Mouse (Mus musculus): Measurements from ENCODE around the gene Zbtb16. TPM values are rescaled to one million over a fixed set of nuclear protein-coding genes. Genes with fewer than 3 reads are reported as not detected.

Gene Zbtb16
- total and polyA plus RNA-seq, 2 experiments, result 7.2 to 24.2 TPM

DNA sequence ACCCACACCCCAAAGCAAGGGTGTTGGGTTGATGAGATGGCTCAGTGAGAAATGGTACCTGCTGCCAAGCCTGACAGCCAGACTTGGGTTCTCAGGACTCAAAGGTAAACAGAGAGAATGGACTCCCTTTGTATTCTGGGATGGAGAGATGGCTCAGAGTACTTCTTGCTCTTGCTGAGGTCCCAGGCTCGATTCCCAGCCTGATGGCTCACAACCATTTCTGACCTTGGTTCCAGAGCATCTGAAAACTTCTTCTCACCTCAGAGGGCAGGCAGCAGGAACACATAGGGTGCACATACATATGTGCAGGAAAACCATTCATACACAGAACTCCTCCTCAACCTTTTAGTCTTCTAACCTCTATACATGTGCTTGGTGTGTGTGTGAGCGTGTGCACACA lies 185.2 kb downstream of the Zbtb16 start:
- WGBS, result 78% methylated on average over 2 of the region's 2 CpGs
- H3K4me1 ChIP-seq (ENCODE audit: control insufficient read depth, insufficient read depth, low read length), result peaks cover 9% of the 10 kb centered on the region; the same call in 1 of the 2 replicates
- H3K79me2 ChIP-seq (ENCODE audit: control insufficient read depth, insufficient read depth, low read length), result no peaks in the 10 kb centered on the region
- peaks cover 2% of the 10 kb centered on the region; the same call in 1 of the 2 replicates for H3K36me3 ChIP-seq (ENCODE audit: control insufficient read depth, insufficient read depth, low read length)
- H3K27ac ChIP-seq (replicated peaks; ENCODE audit: insufficient read depth, low read depth, low read length), result no peak overlapping the region
- H3K27me3 ChIP-seq (ENCODE audit: control insufficient read depth, insufficient read depth, low read length), result no peaks in the 10 kb centered on the region
- DNase-seq (ENCODE audit: extremely low read depth, low read depth, low spot score), result no peak
- TF ChIP-seq POLR2A (IDR thresholded peaks at IDR 0.05; ENCODE audit: extremely low read depth, insufficient read depth, low read length) (no peak), CTCF (IDR thresholded peaks at IDR 0.05; ENCODE audit: low read depth, low read length) (no peak)
- H3K4me3 ChIP-seq (ENCODE audit: insufficient read depth, low read depth, low read length), result no peak overlapping the region
- H3K9ac ChIP-seq (ENCODE audit: low read depth, low read length), result no peak overlapping the region

DNA sequence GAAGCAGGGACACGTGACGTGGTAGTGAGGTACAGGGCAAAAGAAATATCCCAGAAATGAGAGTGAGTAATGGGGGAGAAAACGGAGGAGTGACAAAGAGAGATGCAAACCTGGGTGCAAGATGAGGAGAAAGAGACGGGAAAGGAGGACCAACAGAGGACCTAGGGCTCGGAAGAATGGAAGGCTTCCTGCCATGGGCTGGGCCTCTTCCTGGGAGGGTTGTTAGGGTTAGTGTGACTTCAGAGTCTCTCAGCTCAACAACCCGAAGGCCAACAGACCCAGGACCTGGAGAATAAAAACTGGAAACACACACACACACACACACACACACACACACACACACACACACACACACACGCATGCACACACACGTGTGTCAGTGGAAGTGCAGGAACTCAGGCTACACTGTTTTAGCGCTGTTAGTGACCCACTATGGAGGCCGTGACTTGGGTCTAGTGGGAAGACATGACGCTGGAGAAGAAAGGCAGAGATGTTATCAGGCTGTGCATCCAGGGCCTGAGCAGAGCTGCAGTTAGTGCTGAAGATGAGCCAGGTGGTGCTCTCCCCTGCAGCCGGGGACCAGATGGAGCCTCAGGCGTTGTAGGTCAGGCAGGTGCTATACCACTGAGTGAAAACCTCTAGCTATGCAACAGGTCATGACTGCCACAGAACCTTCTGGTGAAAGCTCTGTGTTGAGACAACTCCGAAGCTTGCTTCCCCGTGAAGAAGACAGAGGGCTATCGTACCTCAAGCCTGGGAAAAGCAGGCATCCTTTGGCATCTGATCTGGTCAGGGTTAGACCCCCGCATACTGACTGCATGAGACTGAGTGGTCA lies 186.0 kb downstream of the Zbtb16 start:
- H3K79me2 ChIP-seq (ENCODE audit: control insufficient read depth, insufficient read depth, low read length), result no peaks in the 10 kb centered on the region
- no peak for DNase-seq (ENCODE audit: extremely low read depth, low read depth, low spot score)
- H3K4me3 ChIP-seq (ENCODE audit: insufficient read depth, low read depth, low read length), result no peak overlapping the region
- 76% methylated on average over 17 of the region's 17 CpGs for WGBS
- no peak overlapping the region for H3K9ac ChIP-seq (ENCODE audit: low read depth, low read length)
- H3K27me3 ChIP-seq (ENCODE audit: control insufficient read depth, insufficient read depth, low read length), result no peaks in the 10 kb centered on the region
- no peak overlapping the region; the same call in 1 of the 2 replicates for H3K27ac ChIP-seq (replicated peaks; ENCODE audit: insufficient read depth, low read depth, low read length)
- H3K4me1 ChIP-seq (ENCODE audit: control insufficient read depth, insufficient read depth, low read length), result peaks cover 9% of the 10 kb centered on the region; the same call in 1 of the 2 replicates
- TF ChIP-seq POLR2A (IDR thresholded peaks at IDR 0.05; ENCODE audit: extremely low read depth, insufficient read depth, low read length) (no peak), CTCF (IDR thresholded peaks at IDR 0.05; ENCODE audit: low read depth, low read length) (no peak)
- 0 out of 2 replicates have a peak, but pooled peaks cover 2% of the 10 kb centered on the region for H3K36me3 ChIP-seq (ENCODE audit: control insufficient read depth, insufficient read depth, low read length)

DNA sequence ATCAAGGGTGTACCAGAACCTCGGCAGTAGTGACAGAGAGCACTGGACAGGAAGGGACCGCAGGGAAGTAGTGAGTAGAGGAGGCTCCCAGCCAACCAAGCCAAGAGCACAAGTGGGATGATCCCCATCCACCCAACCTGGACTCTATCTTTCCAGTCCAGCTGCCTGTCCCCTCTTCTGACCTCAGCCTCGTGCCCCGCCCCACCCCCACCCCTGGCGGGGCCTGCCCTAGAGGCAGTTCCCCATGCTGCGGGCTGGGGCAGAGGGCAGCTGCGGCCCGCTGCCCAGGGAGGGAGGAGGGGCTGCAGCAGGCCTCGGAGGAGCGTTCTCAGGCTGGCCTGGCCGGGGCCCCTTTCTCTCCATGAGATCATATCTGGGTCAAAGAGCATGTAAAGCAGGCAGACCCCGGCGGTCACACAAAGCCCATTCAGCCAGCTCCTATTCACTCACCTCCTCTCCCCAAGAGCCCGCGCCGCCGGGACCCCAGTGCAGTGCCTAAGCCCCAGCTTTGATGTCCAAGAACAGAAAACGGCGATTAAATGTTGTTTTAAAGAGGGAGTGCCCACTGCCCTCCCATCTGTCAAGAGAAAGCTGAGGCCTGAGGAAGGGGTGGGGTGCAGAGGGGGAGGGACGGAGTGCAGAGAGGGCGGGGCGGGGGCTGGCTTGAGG lies 186.8 kb downstream of the Zbtb16 start:
- DNase-seq (ENCODE audit: extremely low read depth, low read depth, low spot score), result peak; percentile 91
- WGBS, result 10% methylated on average over 22 of the region's 22 CpGs
- peak overlapping the region; percentile 71 for H3K9ac ChIP-seq (ENCODE audit: low read depth, low read length)
- H3K36me3 ChIP-seq (ENCODE audit: control insufficient read depth, insufficient read depth, low read length), result no peaks in the 10 kb centered on the region
- H3K27me3 ChIP-seq (ENCODE audit: control insufficient read depth, insufficient read depth, low read length), result no peaks in the 10 kb centered on the region
- H3K4me3 ChIP-seq (ENCODE audit: insufficient read depth, low read depth, low read length), result peak overlapping the region; percentile 30; the same call in 1 of the 2 replicates
- no peaks in the 10 kb centered on the region for H3K79me2 ChIP-seq (ENCODE audit: control insufficient read depth, insufficient read depth, low read length)
- TF ChIP-seq POLR2A (IDR thresholded peaks at IDR 0.05; ENCODE audit: extremely low read depth, insufficient read depth, low read length), result no peak
- 0 out of 2 replicates have a peak, but pooled peaks have one; percentile 0 for TF ChIP-seq CTCF (IDR thresholded peaks at IDR 0.05; ENCODE audit: low read depth, low read length)
- peaks cover 9% of the 10 kb centered on the region; the same call in 1 of the 2 replicates for H3K4me1 ChIP-seq (ENCODE audit: control insufficient read depth, insufficient read depth, low read length)
- peak overlapping the region; percentile 63 for H3K27ac ChIP-seq (replicated peaks; ENCODE audit: insufficient read depth, low read depth, low read length)

DNA sequence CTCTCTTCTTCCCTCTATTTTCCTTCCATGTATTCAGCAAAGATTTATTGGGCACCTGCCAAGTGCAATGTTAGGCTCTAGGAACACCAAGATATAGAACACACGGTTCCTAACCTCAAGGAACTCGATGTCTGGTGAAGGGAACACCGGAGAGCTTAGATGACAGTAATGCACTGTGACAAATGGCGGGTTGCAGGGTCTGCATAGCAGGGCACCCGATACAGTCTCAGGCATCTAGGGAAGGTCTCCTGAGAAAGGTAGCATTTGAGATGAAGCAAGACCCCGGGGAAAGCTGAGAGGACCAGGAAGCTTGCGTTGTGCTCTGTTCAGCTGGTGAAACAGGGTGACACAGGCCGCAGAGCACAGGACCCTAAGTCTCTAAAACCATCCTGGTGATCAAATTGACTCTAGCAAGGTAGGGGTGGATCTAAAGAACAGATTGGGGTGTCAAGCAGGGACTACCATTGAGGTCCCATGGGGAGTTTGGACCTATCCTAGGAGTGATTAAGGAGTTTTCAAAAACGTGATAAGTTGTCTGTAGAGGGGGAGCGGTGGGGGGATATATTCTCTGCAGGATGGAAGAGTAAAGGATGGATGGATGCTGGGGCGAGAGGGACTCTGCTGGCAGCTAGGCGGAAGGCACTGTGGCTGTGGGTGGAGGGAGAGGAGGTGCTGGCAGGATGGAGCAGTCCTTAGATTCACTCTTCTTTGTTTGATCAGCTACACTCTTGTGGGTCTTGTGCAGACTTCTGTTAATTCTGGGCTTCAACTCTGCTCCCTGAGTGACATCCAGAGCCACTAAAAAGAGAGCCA lies 187.5 kb downstream of the Zbtb16 start:
- H3K27me3 ChIP-seq (ENCODE audit: control insufficient read depth, insufficient read depth, low read length), result no peaks in the 10 kb centered on the region
- H3K27ac ChIP-seq (replicated peaks; ENCODE audit: insufficient read depth, low read depth, low read length), result peak overlapping the region; percentile 4
- H3K79me2 ChIP-seq (ENCODE audit: control insufficient read depth, insufficient read depth, low read length), result no peaks in the 10 kb centered on the region
- H3K9ac ChIP-seq (ENCODE audit: low read depth, low read length), result 0 out of 2 replicates have a peak overlapping the region, but pooled peaks have one; percentile 25
- WGBS, result 79% methylated on average over 12 of the region's 12 CpGs
- TF ChIP-seq POLR2A (IDR thresholded peaks at IDR 0.05; ENCODE audit: extremely low read depth, insufficient read depth, low read length), result no peak
- no peak for TF ChIP-seq CTCF (IDR thresholded peaks at IDR 0.05; ENCODE audit: low read depth, low read length)
- peaks cover 9% of the 10 kb centered on the region; the same call in 1 of the 2 replicates for H3K4me1 ChIP-seq (ENCODE audit: control insufficient read depth, insufficient read depth, low read length)
- no peak for DNase-seq (ENCODE audit: extremely low read depth, low read depth, low spot score)
- H3K4me3 ChIP-seq (ENCODE audit: insufficient read depth, low read depth, low read length), result no peak overlapping the region
- H3K36me3 ChIP-seq (ENCODE audit: control insufficient read depth, insufficient read depth, low read length), result no peaks in the 10 kb centered on the region

DNA sequence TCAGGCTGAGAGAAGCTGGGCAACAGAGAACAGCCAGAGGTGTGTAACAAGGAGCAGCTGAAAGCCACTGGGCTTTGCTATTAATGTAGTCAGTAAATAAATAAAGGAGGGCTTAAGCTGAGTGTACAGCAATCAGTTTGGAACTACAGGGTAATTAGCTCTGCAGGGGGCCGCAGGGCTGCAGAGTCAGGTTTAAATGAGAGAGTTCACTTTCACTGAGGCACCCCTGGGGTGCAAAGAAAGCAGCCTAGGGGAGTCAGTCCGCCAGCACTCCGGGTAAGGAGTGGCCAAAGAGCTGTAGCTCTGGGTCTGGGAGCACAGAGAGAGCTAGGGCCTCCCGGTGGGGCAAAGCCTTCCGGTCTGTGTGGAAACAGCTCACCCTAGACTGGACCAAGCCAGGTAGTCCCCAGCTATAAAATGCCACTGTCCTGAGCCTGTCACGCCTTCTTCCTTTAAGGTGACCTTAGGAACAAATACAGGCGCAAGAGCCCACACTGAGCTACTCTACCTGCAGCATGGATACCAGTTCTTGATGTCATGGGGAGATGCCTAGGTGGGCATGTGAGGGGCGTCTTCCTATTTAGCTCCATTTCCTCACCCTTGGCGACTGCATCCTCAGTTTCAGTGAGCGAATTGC lies 188.3 kb downstream of the Zbtb16 start:
- 73% methylated on average over 10 of the region's 10 CpGs for WGBS
- no peak for TF ChIP-seq POLR2A (IDR thresholded peaks at IDR 0.05; ENCODE audit: extremely low read depth, insufficient read depth, low read length)
- no peak for TF ChIP-seq CTCF (IDR thresholded peaks at IDR 0.05; ENCODE audit: low read depth, low read length)
- H3K4me3 ChIP-seq (ENCODE audit: insufficient read depth, low read depth, low read length), result no peak overlapping the region

More for the DNA sequence above, 188.3 kb downstream of the Zbtb16 start:
- Histone ChIP-seq H3K4me1 (ENCODE audit: control insufficient read depth, insufficient read depth, low read length) (peaks cover 9% of the 10 kb centered on the region; the same call in 1 of the 2 replicates), H3K36me3 (ENCODE audit: control insufficient read depth, insufficient read depth, low read length) (no peaks in the 10 kb centered on the region), H3K27me3 (ENCODE audit: control insufficient read depth, insufficient read depth, low read length) (no peaks in the 10 kb centered on the region), H3K27ac (replicated peaks; ENCODE audit: insufficient read depth, low read depth, low read length) (no peak overlapping the region), H3K79me2 (ENCODE audit: control insufficient read depth, insufficient read depth, low read length) (no peaks in the 10 kb centered on the region), H3K9ac (ENCODE audit: low read depth, low read length) (no peak overlapping the region)
- DNase-seq (ENCODE audit: extremely low read depth, low read depth, low spot score), result no peak
